Mouse (Mus musculus) lung, postnatal 0 days (tissue): ENCODE data around the gene Gabrr1. TPM values are rescaled to one million over a fixed set of nuclear protein-coding genes. Genes with fewer than 3 reads are reported as not detected.

Experiments
- ATAC-seq: fragments of 200-750 bp; cut with Nextera tagmentation; 2 replicates; pipeline ENCODE4 v1.8.0; 2017; ENCODE audit warnings: moderate library complexity
- DNase-seq: peaks from one replicate; pipeline ENCODE4 v3.0.0-alpha.2; 2016; ENCODE audit warnings: low spot score
- H3K27ac ChIP-seq: fragments of 300-500 bp; sonication (generic); 2 replicates; pipeline ENCODE4 v1.5.1; 2014; ENCODE audit warnings: antibody characterized with exemption, mild to moderate bottlenecking, low read length, mixed read lengths
- H3K27me3 ChIP-seq: fragments of 300-500 bp; sonication (generic); replicated peaks from 2 replicates; pipeline ENCODE4 v1.6.1; 2014; ENCODE audit warnings: low read length, mixed read lengths; ENCODE audit not compliant: insufficient read depth
- H3K36me3 ChIP-seq: fragments of 300-500 bp; sonication (generic); 2 replicates; pipeline ENCODE4 v1.6.1; 2014; ENCODE audit warnings: low read length, mixed read lengths; ENCODE audit not compliant: insufficient read depth
- H3K4me1 ChIP-seq: fragments of 300-500 bp; sonication (generic); 2 replicates; pipeline ENCODE4 v1.6.1; 2014; ENCODE audit warnings: antibody characterized with exemption, low read depth, low read length, mixed read lengths; ENCODE audit not compliant: insufficient read depth
- H3K4me2 ChIP-seq: fragments of 300-500 bp; sonication (generic); replicated peaks from 2 replicates; pipeline ENCODE4 v1.6.1; 2014; ENCODE audit warnings: low read depth, mild to moderate bottlenecking, low read length, moderate library complexity, mixed read lengths
- H3K4me3 ChIP-seq: fragments of 300-500 bp; sonication (generic); 2 replicates; pipeline ENCODE4 v1.5.1; 2014; ENCODE audit warnings: low read depth, low read length
- H3K9ac ChIP-seq: fragments of 300-500 bp; sonication (generic); replicated peaks from 2 replicates; pipeline ENCODE4 v1.6.1; 2014; ENCODE audit warnings: low read depth, mild to moderate bottlenecking
- H3K9me3 ChIP-seq: fragments of 300-500 bp; sonication (generic); 2 replicates; pipeline ENCODE4 v1.6.1; 2016; ENCODE audit warnings: low read length, mixed read lengths
- CTCF ChIP-seq: IDR thresholded peaks from 2 replicates; pipeline ENCODE4 v1.5.1; 2016; ENCODE audit warnings: antibody characterized with exemption, mild to moderate bottlenecking
- EP300 ChIP-seq: IDR thresholded peaks from 2 replicates; pipeline ENCODE4 v1.6.1; 2016; ENCODE audit warnings: antibody characterized with exemption, mild to moderate bottlenecking, control low read depth
- WGBS: fragments of 180-500 bp; shearing (Covaris S2); extraction: QIAGEN DNeasy Blood & Tissue Kit; methylation state at CpG from one replicate; pipeline ENCODE4 v1.1.7; 2014; 5-methylcytosine and 5-hydroxymethylcytosine counted together
- polyA plus RNA-seq: library from polyadenylated mRNA; unstranded; fragments of >200 nt; fragmentation: Nextera tagmentation; extraction: Ambion mirVana; gene quantifications from 2 replicates; pipeline ENCODE4 v1.2.1, GENCODE M21; 2015

Gabrr1 gene
- polyA plus RNA-seq, 1 experiment from 2014 or later, result not detected

- H3K9me3 ChIP-seq, result no peaks in the 10 kb centered on the region
- no peaks in the 10 kb centered on the region for H3K36me3 ChIP-seq
- no peaks in the 10 kb centered on the region for H3K4me1 ChIP-seq
- H3K4me3 ChIP-seq, result no peak overlapping the region
- ATAC-seq (no peak), DNase-seq (no peak)
- no peak overlapping the region for H3K27ac ChIP-seq
- 85% methylated on average over 25 of the region's 26 CpGs for WGBS
- no peak overlapping the region for H3K4me2 ChIP-seq
- H3K9ac ChIP-seq, result no peak overlapping the region
- TF ChIP-seq EP300, result no peak
- no peaks in the 10 kb centered on the region for H3K27me3 ChIP-seq
Measured at GRCm38 (mm10) chr4:33152087-33153038, 20.0 kb downstream of the Gabrr1 start.

GRCm38 (mm10) chr4:33183477-33183876, 51.2 kb downstream of the Gabrr1 start:
- TF ChIP-seq EP300 (no peak), CTCF (no peak)
- H3K4me1 ChIP-seq, result no peaks in the 10 kb centered on the region
- no peak overlapping the region for H3K27ac ChIP-seq
- no peak overlapping the region for H3K9ac ChIP-seq
- H3K9me3 ChIP-seq, result no peaks in the 10 kb centered on the region
- H3K4me2 ChIP-seq, result no peak overlapping the region
- ATAC-seq, result no peak
- WGBS, result 73% methylated on average over 5 of the region's 5 CpGs
- no peak overlapping the region for H3K4me3 ChIP-seq
- no peak for DNase-seq
- no peaks in the 10 kb centered on the region for H3K36me3 ChIP-seq
- no peaks in the 10 kb centered on the region for H3K27me3 ChIP-seq

- peak; percentile 24 for DNase-seq
- Histone ChIP-seq H3K9ac (no peak overlapping the region), H3K4me3 (no peak overlapping the region), H3K4me1 (no peaks in the 10 kb centered on the region), H3K27me3 (no peaks in the 10 kb centered on the region), H3K9me3 (no peaks in the 10 kb centered on the region), H3K4me2 (peak overlapping the region; percentile 96), H3K36me3 (no peaks in the 10 kb centered on the region), H3K27ac (no peak overlapping the region)
- ATAC-seq, result no peak
- WGBS, result 13% methylated on average over 9 of the region's 9 CpGs
- TF ChIP-seq CTCF (peak; percentile 37), EP300 (no peak)
Measured at GRCm38 (mm10) chr4:33188164-33188563, 55.8 kb downstream of the Gabrr1 start.

GRCm38 (mm10) chr4:33188781-33189734, 56.7 kb downstream of the Gabrr1 start:
- WGBS, result 1% methylated on average over 118 of the region's 123 CpGs
- DNase-seq, result peak; percentile 79
- H3K9ac ChIP-seq, result peak overlapping the region; percentile 26; the same call in 1 of the 2 replicates

GRCm38 (mm10) chr4:33189735-33190036, 57.4 kb downstream of the Gabrr1 start, which contains the start of gene Pm20d2:
Gene Pm20d2, minus strand, starts transcription at chr4:33189737.
- Histone ChIP-seq H3K4me2 (peak within 1 kb of the TSS; percentile 96), H3K27me3 (no peaks in the 10 kb centered on the region), H3K27ac (peak within 1 kb of the TSS; percentile 69; the same call in 1 of the 2 replicates), H3K4me3 (peak within 1 kb of the TSS; percentile 53), H3K36me3 (no peaks in the 10 kb centered on the region), H3K9me3 (0 out of 2 replicates have a peak, but pooled peaks cover under 1% of the 10 kb centered on the region), H3K4me1 (no peaks in the 10 kb centered on the region), H3K9ac (peak within 1 kb of the TSS; percentile 26; the same call in 1 of the 2 replicates)
- no peak for DNase-seq
- no peak for TF ChIP-seq EP300
- no peak for TF ChIP-seq CTCF
- 13% methylated on average over 6 of the region's 6 CpGs for WGBS
- no peak for ATAC-seq

More at GRCm38 (mm10) chr4:33188781-33189734, 56.7 kb downstream of the Gabrr1 start:
- peak; percentile 91 for ATAC-seq
- Histone ChIP-seq H3K9me3 (no peaks in the 10 kb centered on the region), H3K4me3 (peak overlapping the region; percentile 53), H3K27me3 (no peaks in the 10 kb centered on the region), H3K36me3 (no peaks in the 10 kb centered on the region), H3K27ac (peak overlapping the region; percentile 69; the same call in 1 of the 2 replicates), H3K4me1 (no peaks in the 10 kb centered on the region), H3K4me2 (peak overlapping the region; percentile 96)
- TF ChIP-seq CTCF, result peak; percentile 52
- TF ChIP-seq EP300, result no peak

- DNase-seq (no peak), ATAC-seq (no peak)
- Histone ChIP-seq H3K9me3 (0 out of 2 replicates have a peak, but pooled peaks cover 4% of the 10 kb centered on the region), H3K4me2 (no peak overlapping the region), H3K27me3 (no peaks in the 10 kb centered on the region), H3K4me3 (no peak overlapping the region), H3K9ac (no peak overlapping the region), H3K36me3 (no peaks in the 10 kb centered on the region), H3K27ac (no peak overlapping the region), H3K4me1 (no peaks in the 10 kb centered on the region)
- 11% methylated on average over 2 of the region's 2 CpGs for WGBS
- TF ChIP-seq EP300 (no peak), CTCF (no peak)
Measured at GRCm38 (mm10) chr4:33198117-33198516, 65.8 kb downstream of the Gabrr1 start.
